Mouse (Mus musculus) heart, postnatal 0 days (tissue): ENCODE measurements around the gene Ccl22.

Experiments
- CTCF ChIP-seq: IDR thresholded peaks from 2 replicates; pipeline ENCODE4 v1.5.1; 2016; ENCODE audit warnings: antibody characterized with exemption, control low read depth, low read depth
- EP300 ChIP-seq: IDR thresholded peaks from 2 replicates; pipeline ENCODE4 v1.6.1; 2016; ENCODE audit warnings: antibody characterized with exemption, low read depth

DNA sequence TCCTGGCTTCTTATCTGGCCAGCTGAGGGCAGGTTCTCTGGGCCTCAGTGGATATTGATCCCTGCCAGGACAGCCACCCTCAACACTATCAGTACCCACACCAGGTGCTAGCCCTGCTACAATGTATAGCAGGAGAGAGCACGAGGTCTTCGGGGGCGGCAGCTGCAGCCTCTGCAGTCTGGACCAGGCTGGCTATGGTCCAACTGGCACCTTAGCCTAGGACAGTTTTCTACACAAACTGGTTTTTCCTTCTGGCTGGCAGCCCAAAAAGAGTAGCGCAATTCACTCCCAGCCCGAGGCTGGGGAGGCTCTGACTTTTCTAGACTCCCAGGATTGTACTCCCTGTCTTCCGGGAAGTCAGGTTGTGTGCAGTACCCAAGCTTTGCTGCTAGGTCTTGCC, 25.6 kb downstream of the Ccl22 start:
- TF ChIP-seq CTCF: no peak
- TF ChIP-seq EP300: no peak
